8 mouse cellular contexts compared by ENCODE assay signal in the genomic region with DNA sequence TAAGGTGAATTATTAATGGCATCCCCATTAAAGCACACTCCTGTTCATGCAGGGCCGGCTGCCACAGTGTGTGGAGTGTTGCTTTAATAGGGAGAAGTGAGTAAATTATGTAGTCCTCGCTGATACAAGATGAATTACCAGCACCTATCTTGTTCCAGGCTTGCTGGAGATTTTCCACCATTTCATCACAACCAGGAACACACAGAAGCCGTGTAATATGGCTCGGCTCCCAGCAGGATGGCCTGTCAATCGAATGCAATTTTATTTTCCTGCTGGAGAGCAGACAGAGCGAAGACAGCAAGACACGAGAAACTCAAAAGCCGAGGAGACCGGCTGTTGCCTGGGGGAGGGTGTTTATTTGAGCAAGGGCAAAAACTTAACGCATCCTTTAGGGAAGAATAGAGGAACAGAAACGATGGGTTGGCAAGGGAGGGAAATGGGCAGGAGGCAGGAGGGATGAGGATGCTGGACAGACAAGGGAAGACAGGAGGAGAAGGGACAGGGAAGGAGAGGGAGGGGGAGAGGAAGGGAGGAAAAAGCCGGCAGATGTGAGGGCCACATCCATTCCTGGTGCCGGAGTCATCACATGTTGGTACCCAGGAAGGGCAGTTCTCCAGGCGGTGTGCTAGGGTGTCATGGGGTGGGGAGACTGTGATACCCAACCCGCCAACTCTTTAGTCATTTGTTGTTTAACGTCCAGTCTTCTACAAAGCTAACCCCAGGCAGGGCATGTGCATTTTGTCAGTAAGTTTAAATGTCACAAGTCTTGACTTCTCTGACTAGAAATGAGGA. TPM values are rescaled to one million over a fixed set of nuclear protein-coding genes. Genes with fewer than 3 reads are reported as not detected.
A peak's percentile ranks its signal among the peaks of the same experiment; 100 is the strongest.
DNase-seq lines count a peak whose midpoint lies in the region; ATAC-seq and TF ChIP-seq lines count a peak whose summit lies in the region.

No protein-coding gene starts in this region.

- no peaks in the 10 kb centered on the region for H3K36me3 ChIP-seq in kidney, postnatal 0 days (ENCODE audit: insufficient read depth, low read length)
- no peaks in the 10 kb centered on the region for H3K36me3 ChIP-seq in hindbrain, embryonic 14.5 days (replicated peaks; ENCODE audit: control insufficient read depth, insufficient read depth)

- intact Hi-C loops in left cerebral cortex, postnatal 4 days (cut with DNase I): no loop called here

- H3K4me3 ChIP-seq in kidney, postnatal 0 days (replicated peaks; ENCODE audit: low read depth, low read length): no peak overlapping the region
- H3K4me3 ChIP-seq in hindbrain, embryonic 14.5 days (replicated peaks; ENCODE audit: low read length): no peak overlapping the region

- 50% methylated on average over 16 of the region's 16 CpGs for WGBS in kidney, postnatal 0 days
- WGBS in hindbrain, embryonic 14.5 days: 39% methylated on average over 16 of the region's 16 CpGs

- no peaks in the 10 kb centered on the region for H3K27me3 ChIP-seq in kidney, postnatal 0 days (ENCODE audit: insufficient read depth, low read length)
- H3K27me3 ChIP-seq in hindbrain, embryonic 14.5 days (ENCODE audit: control insufficient read depth, insufficient read depth, low read length): no peaks in the 10 kb centered on the region

- DNase-seq in kidney, postnatal 0 days (ENCODE audit: low spot score): peak; percentile 7
- DNase-seq in kidney, adult 18-20 months: no peak
- peak; percentile 55 for DNase-seq in hindbrain, embryonic 14.5 days (ENCODE audit: low spot score)
- peak; percentile 10 for DNase-seq in left cerebral cortex, postnatal 4 days
- peak; percentile 8 to 17 for DNase-seq in right cerebral cortex, postnatal 36 days (ENCODE audit: low spot score in 2 of 2)
- no peak for DNase-seq in kidney, adult 8-10 months
- no peak for DNase-seq in MN1 (ENCODE audit: low spot score)

- no peaks in the 10 kb centered on the region for H3K9me3 ChIP-seq in kidney, postnatal 0 days (replicated peaks; ENCODE audit: low read length)
- H3K9me3 ChIP-seq in hindbrain, embryonic 14.5 days (ENCODE audit: control insufficient read depth, low read length): no peaks in the 10 kb centered on the region

- 0 out of 2 replicates have a peak overlapping the region, but pooled peaks have one; percentile 57 for H3K27ac ChIP-seq in kidney, postnatal 0 days
- peak overlapping the region; percentile 85 for H3K27ac ChIP-seq in hindbrain, embryonic 14.5 days

- no peak overlapping the region for H3K9ac ChIP-seq in kidney, postnatal 0 days (ENCODE audit: low read depth, low read length)
- H3K9ac ChIP-seq in hindbrain, embryonic 14.5 days: 0 out of 2 replicates have a peak overlapping the region, but pooled peaks have one; percentile 7

- no peak for ATAC-seq in kidney, postnatal 0 days (replicated peaks; ENCODE audit: low FRiP score, low read depth)
- ATAC-seq in hindbrain, embryonic 14.5 days (ENCODE audit: low FRiP score): peak; percentile 70
- ATAC-seq in erythroblast, adult 5-6 weeks (replicated peaks; ENCODE audit: low FRiP score, poor library complexity, severe bottlenecking): no peak

- peak overlapping the region; percentile 41; the same call in 1 of the 2 replicates for H3K4me2 ChIP-seq in kidney, postnatal 0 days (ENCODE audit: low read length)
- peak overlapping the region; percentile 39 for H3K4me2 ChIP-seq in hindbrain, embryonic 14.5 days (replicated peaks)

- peaks cover 5% of the 10 kb centered on the region; the same call in 1 of the 2 replicates for H3K4me1 ChIP-seq in kidney, postnatal 0 days (replicated peaks; ENCODE audit: insufficient read depth, low read length)
- peaks cover 22% of the 10 kb centered on the region for H3K4me1 ChIP-seq in hindbrain, embryonic 14.5 days (replicated peaks; ENCODE audit: control insufficient read depth, insufficient read depth, low read length)

- no peak for TF ChIP-seq CTCF in kidney, postnatal 0 days (IDR thresholded peaks at IDR 0.05; ENCODE audit: low read depth)

RNA-seq across cellular contexts. Expression of a gene that starts 39.9 kb away (rescaled TPM):
- 11.8 and 13.8 TPM in 2 replicates for polyA plus RNA-seq in kidney, postnatal 0 days (2015; fragmentation: Nextera tagmentation; extraction: Ambion mirVana)
- 21.0 and 23.0 TPM in 2 replicates for polyA plus RNA-seq in hindbrain, embryonic 14.5 days (2014; fragmentation: Nextera tagmentation; extraction: Ambion mirVana)
- 10 to 100 TPM; 13.5 to 19.9 TPM for total RNA-seq in left cerebral cortex, postnatal 4 days (2021)
- total RNA-seq in erythroblast, adult 5-6 weeks (2015; ENCODE audit: low replicate concordance): 0.19 and 2.7 TPM in 2 replicates
- 4.3 and 6.4 TPM in 2 replicates for total RNA-seq in erythroblast, adult 5-6 weeks (2017; ENCODE audit: low replicate concordance)

Comparison
In these comparisons a context has a peak if more than half of its experiments do, and no peak if none do; other contexts are left out.
1. DNase-seq: peak in kidney, postnatal 0 days (single experiment), hindbrain, embryonic 14.5 days (single experiment), left cerebral cortex, postnatal 4 days (single experiment) and right cerebral cortex, postnatal 36 days (2 of 2); none in kidney, adult 18-20 months (single experiment), kidney, adult 8-10 months (0 of 2) and MN1 (single experiment).